Mouse (Mus musculus) T-helper 17 cell (primary cell): ENCODE measurements at regions not wholly inside any gene's neighbourhood (a gene's known extent, or its start where the extent isn't known, plus 50 kb on each side); places are given as distances from the start of the nearest gene placed in this dataset.

Experiments
- in situ Hi-C, 2 experiments: fragments of 300-600 bp; cut with MboI, MseI; formaldehyde crosslinking; loops; 1 replicate in 1 of 2; 2 replicates in 1 of 2; pipeline ENCODE4 v1.15.1; 2025; ENCODE audit warnings: high pct_unique_total_duplicates in 2 of 2

GRCm38 (mm10) chr17:7633382-7634290 is 193.5 kb downstream of the Fndc1 start:
- in situ Hi-C loops = no loop called here

- in situ Hi-C loops = no loop called here
These were observed 201.4 kb downstream of the Fndc1 start for GRCm38 (mm10) chr17:7625746-7626145.

DNA sequence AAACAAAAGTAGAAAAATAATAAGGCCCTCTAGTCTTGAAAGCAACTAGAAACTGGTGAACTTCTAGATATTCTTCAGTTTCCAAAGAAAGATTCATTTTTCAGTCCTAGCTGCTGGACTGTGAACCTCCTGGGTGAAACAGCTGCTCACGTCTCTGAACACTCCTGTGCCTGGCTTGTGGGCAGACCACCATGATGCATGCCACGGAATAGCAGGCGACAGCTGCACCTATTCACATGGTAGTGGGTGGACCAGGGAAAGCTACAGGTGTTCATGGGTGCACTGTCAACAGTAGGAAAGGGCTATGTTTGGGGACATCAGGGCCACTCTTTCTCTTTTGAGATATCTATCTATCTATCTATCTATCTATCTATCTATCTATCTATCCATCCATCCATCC is 203.7 kb downstream of the Fndc1 start:
- in situ Hi-C loops = no loop called here

DNA sequence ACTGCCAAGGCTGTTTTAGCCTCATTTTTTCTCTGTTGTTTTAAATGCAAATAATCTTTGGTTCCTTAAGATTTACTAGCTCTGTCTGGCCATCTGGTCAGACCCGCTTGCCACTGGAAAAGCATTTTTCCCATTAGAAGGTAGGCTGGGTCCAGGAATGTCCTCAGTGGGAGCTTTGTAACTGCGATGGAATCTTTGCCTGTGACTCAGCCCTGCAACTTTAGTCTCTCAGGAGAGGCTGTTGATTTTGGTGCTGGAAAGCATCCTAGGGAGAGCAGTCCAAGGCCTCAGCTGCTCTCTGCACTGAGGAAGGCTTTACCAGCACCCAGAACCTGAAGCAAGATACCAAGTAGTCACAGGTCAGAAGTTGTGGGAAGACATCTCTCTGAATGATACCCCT is 205.8 kb downstream of the Fndc1 start:
- in situ Hi-C loops = no loop called here

- in situ Hi-C loops = no loop called here
These were observed 206.9 kb downstream of the Fndc1 start for GRCm38 (mm10) chr17:7620166-7620565.

DNA sequence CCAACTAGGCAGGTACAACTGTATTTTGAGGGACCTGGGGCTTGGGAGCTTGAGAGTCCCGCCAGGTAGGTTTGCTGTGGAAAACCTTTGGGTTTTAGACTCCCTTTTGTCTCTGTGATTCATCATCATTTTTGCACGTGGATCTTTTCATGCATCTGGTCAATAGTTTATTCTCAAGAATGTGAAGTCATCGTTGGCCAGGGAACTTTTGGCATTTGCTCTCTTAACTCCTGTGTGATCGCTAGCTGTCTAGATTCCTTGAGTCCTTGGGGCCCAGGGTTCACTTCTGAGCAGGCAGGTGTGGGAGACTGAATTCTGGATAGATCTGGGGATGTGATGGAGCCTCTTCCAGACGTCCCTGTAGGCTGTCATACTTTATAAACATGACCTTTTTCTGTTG is 207.5 kb downstream of the Fndc1 start:
- in situ Hi-C loops = loop anchor here in 1 of 2 experiments (10.0 kb wide), 1 partner anchor 155 kb away; no protein-coding TSS in a partner anchor

GRCm38 (mm10) chr17:7608046-7608445 is 219.1 kb downstream of the Fndc1 start:
- in situ Hi-C loops = no loop called here

DNA sequence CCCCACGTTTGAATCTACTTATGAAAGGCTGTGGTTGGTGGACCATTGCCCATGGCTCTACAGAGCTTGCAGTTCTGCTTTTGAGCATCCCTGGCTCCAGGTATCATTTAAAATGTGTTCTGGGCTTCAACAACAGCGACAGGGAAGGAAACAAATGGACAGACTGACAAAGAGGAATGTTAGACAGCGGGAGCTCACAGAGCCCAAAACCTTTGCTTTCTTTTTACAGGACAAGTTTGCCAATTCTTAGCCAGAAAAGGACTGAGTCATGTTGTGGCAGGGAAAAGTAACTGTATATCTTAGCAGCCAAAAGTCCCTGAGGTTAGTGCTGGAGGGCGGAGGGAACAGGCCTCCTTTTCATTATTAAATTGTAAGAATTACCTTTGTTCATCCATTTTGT is 219.7 kb downstream of the Fndc1 start:
- in situ Hi-C loops = no loop called here

GRCm38 (mm10) chr17:7604813-7605504 is 219.7 kb upstream of the Unc93a2 start:
- in situ Hi-C loops = no loop called here

- in situ Hi-C loops = no loop called here
These were observed 218.8 kb upstream of the Unc93a2 start for GRCm38 (mm10) chr17:7604096-7604495.

GRCm38 (mm10) chr17:7600555-7600954 is 215.3 kb upstream of the Unc93a2 start:
- in situ Hi-C loops = no loop called here

DNA sequence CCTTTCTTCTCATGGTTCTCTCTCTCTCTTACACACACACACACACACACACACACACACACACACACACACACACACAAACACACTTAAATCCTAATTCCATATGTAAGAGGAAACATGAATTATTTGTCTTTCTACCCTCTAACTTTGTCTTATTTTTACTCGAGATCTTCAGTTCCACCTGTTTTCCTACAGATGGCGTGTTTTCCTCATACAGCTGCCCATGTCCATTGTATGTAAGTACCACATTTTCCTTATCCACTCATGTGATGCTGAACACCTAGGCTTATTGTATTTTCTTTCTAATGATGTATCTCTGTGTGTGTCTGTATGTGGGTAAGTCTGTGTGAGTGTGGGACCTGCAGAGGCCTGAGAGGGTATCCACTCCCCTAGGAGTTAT is 212.2 kb upstream of the Unc93a2 start:
- in situ Hi-C loops = no loop called here

GRCm38 (mm10) chr17:7594801-7595200 is 209.5 kb upstream of the Unc93a2 start:
- in situ Hi-C loops = no loop called here

- in situ Hi-C loops = no loop called here
These were observed 207.2 kb upstream of the Unc93a2 start for GRCm38 (mm10) chr17:7592491-7592890.

GRCm38 (mm10) chr17:7582866-7583398 is 197.7 kb upstream of the Unc93a2 start:
- in situ Hi-C loops = no loop called here

- in situ Hi-C loops = no loop called here
These were observed 193.8 kb upstream of the Unc93a2 start for GRCm38 (mm10) chr17:7579031-7579430.

- in situ Hi-C loops = no loop called here
These were observed 192.7 kb upstream of the Unc93a2 start for GRCm38 (mm10) chr17:7578003-7578402.

- in situ Hi-C loops = no loop called here
These were observed 192.0 kb upstream of the Unc93a2 start for GRCm38 (mm10) chr17:7577227-7577626.

- in situ Hi-C loops = loop anchor here in 1 of 2 experiments (25.0 kb wide), 1 partner anchor 441 kb away; no protein-coding TSS in a partner anchor
These were observed 186.2 kb upstream of the Unc93a2 start for GRCm38 (mm10) chr17:7571481-7571880.

- in situ Hi-C loops = loop anchor here in 1 of 2 experiments (25.0 kb wide), 1 partner anchor 444 kb away; no protein-coding TSS in a partner anchor
These were observed 183.2 kb upstream of the Unc93a2 start for GRCm38 (mm10) chr17:7568482-7568881.

GRCm38 (mm10) chr17:7565771-7566170 is 180.5 kb upstream of the Unc93a2 start:
- in situ Hi-C loops = loop anchor here in 1 of 2 experiments (25.0 kb wide), 1 partner anchor 447 kb away; no protein-coding TSS in a partner anchor

DNA sequence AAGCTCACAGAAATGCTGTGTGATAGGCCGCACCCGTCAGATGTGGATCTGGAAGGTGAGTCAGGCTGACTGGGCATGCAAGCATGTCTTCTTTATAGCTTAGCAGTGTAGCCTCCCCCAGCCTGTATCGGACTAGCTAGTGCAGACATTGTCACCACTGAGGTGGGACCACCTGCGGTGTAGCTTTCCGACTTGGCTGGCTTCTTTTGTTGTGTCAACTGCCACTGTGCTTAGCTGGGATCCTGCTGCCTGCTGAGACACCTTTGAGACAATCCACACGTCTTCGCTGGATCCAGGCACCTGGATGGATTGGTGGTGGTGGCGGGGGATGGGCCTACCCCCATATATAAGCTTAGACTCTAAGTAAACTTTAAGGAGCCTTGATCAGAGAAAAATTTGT is 177.7 kb upstream of the Unc93a2 start:
- in situ Hi-C loops = loop anchor here in 1 of 2 experiments (25.0 kb wide), 1 partner anchor 449 kb away; no protein-coding TSS in a partner anchor
